Mouse (Mus musculus): ENCODE measurements around the gene Clmn. TPM values are rescaled to one million over a fixed set of nuclear protein-coding genes. Genes with fewer than 3 reads are reported as not detected.

Gene Clmn
- polyA plus RNA-seq, 1 experiment from 2014 or later: 1.5 TPM

DNA sequence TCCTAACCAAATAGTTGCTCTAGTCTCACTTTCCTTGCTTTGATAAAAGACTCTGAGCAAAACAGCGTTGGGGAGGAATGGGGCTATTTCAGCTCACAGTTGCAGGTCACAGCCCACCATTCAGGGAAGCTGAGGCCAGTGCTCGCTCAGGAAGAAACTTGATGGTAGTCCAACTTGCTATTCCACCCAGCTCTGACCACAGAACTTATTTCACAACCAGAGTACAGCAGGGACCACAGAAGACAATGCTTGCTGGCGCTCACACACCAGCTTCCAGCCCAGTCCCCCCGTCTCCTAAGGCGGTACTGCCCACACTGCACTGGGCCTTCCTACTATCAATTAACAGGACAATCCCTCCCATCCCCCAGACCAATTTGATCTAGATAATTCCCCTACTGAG, 149.4 kb downstream of the Clmn start:
- ATAC-seq (ENCODE audit: low FRiP score, low read depth): no peak
- no peak overlapping the region for H3K9ac ChIP-seq
- H3K4me2 ChIP-seq: no peak overlapping the region
- no peaks in the 10 kb centered on the region for H3K27me3 ChIP-seq
- no peaks in the 10 kb centered on the region; the same call in 1 of the 2 replicates for H3K4me1 ChIP-seq (replicated peaks)
- H3K36me3 ChIP-seq: peaks cover 31% of the 10 kb centered on the region
- no peak overlapping the region for H3K4me3 ChIP-seq
- WGBS: 88% methylated on average over 5 of the region's 5 CpGs
- H3K9me3 ChIP-seq: no peaks in the 10 kb centered on the region
- no peak overlapping the region for H3K27ac ChIP-seq (replicated peaks)

Other genes starting within 250 kb of the Clmn start
- 36.0 and 38.2 TPM in 2 replicates for gene Dicer1, start 113.1 kb downstream of the Clmn start, polyA plus RNA-seq (2015; fragmentation: Nextera tagmentation; extraction: Ambion mirVana)
- gene Syne3, start 144.7 kb upstream of the Clmn start, polyA plus RNA-seq (2015; fragmentation: Nextera tagmentation; extraction: Ambion mirVana): 0.36 and 0.43 TPM in 2 replicates
- 164 and 169 TPM in 2 replicates for gene Glrx5, start 167.6 kb upstream of the Clmn start, polyA plus RNA-seq (2015; fragmentation: Nextera tagmentation; extraction: Ambion mirVana)

All from hindbrain, embryonic 15.5 days (tissue).